Mouse (Mus musculus): ENCODE measurements around the gene Taf3.

Gene Taf3

GRCm38 (mm10) chr2:9875220-9875619 lies 173.2 kb downstream of the Taf3 start:
- no peak for DNase-seq

- DNase-seq, result no peak
These were observed 173.8 kb downstream of the Taf3 start for GRCm38 (mm10) chr2:9874467-9875219.

DNA sequence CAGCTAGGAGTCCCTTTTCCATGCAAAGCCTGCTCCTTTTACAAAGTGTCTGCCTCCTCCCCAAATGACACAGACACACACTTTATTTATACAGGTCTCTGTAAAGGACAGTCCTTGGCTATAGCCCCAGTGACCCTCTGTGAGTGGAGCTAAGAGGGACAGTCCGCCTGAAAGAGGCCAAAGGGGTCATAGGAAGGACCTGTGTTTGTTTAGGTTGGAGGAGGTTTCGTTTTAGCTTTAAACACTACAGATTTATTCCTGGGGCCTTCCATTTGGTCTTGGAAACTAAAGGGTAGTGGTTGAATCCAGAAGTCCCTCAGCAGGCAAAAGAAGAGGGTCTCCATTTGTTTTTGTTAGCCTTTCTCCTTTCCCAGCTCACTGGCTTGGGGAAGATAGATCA lies 174.6 kb downstream of the Taf3 start:
- DNase-seq, result no peak

GRCm38 (mm10) chr2:9872682-9873081 lies 175.7 kb downstream of the Taf3 start:
- DNase-seq, result no peak

- no peak for DNase-seq
These were observed 176.6 kb downstream of the Taf3 start for GRCm38 (mm10) chr2:9871798-9872197.

DNA sequence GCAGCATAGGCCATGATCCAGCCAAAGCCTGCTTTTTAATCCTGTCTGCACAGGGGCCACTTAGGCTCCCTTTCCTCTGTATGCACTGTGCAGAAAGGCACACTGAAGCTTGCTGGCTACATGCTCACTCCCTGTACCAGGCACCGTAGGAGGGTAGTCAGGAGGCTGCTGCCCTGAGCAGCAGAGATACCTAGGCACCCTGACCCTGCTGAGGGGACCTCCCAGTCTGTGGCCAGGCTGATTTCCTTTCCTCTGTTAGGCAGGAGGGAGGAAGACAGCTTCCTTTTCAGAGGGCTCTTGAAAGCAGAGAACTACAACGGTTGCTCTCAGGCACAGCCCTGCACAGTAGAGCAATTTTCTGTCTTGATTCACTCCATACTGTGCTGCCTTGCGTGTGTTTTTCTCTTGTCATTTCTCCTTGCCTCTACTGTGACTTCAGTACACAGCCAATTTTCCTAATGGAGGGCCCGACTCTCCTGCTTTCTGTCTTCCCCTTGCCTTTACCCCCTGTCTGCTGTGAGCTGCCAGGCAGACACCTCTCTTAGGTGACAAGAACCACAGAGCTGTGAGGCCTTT lies 177.2 kb downstream of the Taf3 start:
- no peak for DNase-seq

- DNase-seq, result no peak
These were observed 181.1 kb downstream of the Taf3 start for GRCm38 (mm10) chr2:9867092-9867825.

Data from cerebellum, adult 11-12 months (tissue).